Mouse (Mus musculus) ovary, adult 10 weeks (tissue): Measurements from ENCODE around the gene Mboat1. TPM values are rescaled to one million over a fixed set of nuclear protein-coding genes. Genes with fewer than 3 reads are reported as not detected.

Source experiments
- polyA plus RNA-seq: library from polyadenylated mRNA; stranded (reverse); fragments of 350-450 nt; fragmentation: Illumina TruSeq; extraction: RNeasy Lipid Tissue Mini Kit (QIAGEN cat#74804); gene quantifications from one replicate; pipeline ENCODE4 v1.2.3, GENCODE M21; 2014

Gene Mboat1
- polyA plus RNA-seq, result 17.7 TPM

GRCm38 (mm10) chr13:30136243-30136922 is at the start of gene Mboat1:
Gene Mboat1, plus strand, starts transcription at chr13:30136489.

Other genes with a start within 250 kb of the Mboat1 start
- 13.0 TPM for gene E2f3, start 150.4 kb upstream of the Mboat1 start, polyA plus RNA-seq
- gene Agtr1a, start 200.0 kb downstream of the Mboat1 start, polyA plus RNA-seq, result 4.4 TPM